Mouse (Mus musculus) NIH3T3 (cell line): ENCODE data around the gene Fuz.
"Not testable (repeated sequence)": the region's sequence is repeated elsewhere in the genome, so short reads cannot be mapped to it uniquely, and the experiment has no call there.

ENCODE experiments used
- DNase-seq: peaks from one replicate; pipeline ENCODE4 v3.0.0-alpha.2; 2012; ENCODE audit warnings: low read depth

Fuz gene

DNA sequence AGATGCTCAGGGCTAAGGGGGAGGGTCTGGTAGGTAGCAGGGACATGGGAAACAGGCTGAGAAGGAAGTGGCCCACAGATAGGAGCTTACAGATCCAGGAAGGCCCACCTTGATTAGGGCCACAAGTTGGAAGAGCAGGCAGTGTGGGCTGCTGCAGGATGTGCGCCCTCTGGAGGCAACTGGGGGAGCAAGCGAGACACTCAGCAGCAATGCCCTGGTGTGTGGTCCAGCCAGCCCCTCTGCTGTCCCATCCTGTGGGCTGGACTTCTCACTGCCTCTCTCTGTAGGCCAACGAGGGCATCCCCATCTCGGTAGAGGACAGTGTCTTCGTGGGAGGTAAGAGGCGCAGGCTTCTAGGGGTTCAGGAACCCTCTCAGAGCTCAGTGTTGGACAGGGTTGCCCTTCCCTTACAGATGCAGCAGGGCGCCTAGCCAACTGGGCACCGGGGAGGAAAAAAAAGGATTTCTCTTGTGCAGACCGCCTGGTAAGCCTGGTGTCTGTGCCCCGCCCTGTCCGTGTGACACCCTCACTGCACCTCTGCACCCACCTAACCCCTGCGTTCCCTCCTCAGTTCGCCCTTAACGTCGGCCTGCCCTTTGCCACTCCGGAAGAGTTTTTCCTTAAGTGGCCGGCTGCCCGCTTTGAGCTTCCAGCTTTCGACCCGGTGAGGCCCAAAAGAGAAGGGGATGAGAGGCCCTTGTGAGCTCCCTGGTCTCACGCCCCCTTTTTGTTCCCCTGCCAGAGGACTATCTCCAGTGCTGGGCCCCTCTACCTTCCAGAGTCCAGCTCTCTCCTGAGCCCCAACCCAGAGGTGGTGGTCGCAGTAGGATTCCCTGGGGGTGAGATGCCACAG is 35.1 kb upstream of the Fuz start:
- peak; percentile 84 for DNase-seq

DNA sequence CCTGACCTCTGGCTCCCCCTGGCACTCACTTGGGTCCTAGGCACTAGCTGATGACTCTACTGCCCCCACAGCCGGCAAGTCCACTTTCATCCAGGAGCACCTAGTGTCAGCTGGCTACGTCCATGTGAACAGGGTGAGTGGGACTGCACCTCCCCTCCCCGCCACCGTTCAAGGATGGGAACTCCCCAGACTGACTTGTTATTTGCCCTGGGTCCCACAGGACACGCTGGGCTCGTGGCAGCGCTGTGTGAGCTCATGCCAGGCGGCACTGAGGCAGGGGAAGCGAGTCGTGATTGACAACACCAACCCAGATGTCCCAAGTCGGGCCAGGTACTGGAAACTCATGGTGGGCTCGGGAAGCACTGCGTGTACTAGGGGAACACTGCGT is 34.5 kb upstream of the Fuz start:
- no peak for DNase-seq

DNA sequence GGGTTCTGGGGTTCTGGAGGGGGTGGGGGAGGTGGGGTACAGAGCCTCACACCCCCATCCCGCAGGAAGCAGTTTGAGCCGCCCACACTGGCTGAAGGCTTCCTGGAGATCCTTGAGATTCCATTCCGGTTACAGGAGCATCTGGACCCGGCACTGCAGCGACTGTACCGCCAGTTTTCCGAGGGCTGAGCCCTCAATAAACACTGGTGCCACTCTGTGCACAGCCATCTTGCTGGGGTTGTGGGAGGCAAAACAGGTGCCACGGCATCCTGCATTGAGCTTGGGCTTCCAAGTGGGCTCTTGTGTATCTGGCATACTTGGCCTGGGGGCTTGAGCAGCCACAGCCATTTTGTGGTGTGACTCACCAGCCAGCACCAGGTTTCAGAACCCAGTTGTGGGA is 33.4 kb upstream of the Fuz start:
- DNase-seq: no peak

DNA sequence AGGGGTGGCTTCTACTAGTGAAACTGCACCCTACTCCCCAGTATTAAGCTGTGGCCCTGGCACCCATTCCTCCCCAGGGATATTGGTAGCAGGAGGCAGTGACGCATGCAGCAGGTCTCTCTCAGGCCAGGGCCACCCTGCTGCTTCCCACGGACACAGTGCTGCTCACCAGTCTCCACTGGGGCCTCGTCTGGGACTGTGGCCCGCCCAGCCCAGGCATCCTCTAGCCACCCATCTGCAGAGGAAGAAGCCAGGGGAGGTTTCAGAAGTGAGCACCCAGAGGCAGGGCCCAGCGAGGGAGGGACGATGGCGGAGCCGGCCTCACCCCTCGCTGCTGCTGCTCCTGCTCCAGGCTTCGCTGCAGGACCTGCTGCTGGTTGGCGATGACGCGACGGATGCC is 32.7 kb upstream of the Fuz start:
- DNase-seq: no peak

DNA sequence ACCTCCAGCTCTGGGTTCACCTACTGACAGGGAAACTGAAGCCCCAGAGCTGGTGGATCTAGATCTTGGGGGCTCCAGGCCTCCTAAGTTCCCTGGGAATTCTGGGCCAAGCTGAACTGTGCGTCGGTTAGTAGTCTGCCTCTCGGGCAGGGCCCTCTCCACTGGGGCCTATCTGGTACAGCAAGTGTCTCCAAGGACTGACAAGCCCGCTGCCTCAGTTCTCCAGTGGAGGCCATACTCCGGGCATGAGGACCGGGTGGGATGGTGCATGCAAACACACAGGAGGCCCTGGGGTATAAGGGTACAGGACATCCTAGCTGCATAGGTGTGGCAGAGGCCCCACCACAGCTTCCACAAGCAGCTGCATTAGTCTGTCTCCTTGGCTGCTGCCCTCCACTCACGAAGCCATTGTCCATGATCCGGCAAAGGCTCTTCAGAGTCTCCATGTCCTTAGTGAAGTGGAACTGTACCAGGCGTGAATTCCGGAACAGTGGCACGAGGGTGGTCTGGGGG is 31.8 kb upstream of the Fuz start:
- DNase-seq: no peak

DNA sequence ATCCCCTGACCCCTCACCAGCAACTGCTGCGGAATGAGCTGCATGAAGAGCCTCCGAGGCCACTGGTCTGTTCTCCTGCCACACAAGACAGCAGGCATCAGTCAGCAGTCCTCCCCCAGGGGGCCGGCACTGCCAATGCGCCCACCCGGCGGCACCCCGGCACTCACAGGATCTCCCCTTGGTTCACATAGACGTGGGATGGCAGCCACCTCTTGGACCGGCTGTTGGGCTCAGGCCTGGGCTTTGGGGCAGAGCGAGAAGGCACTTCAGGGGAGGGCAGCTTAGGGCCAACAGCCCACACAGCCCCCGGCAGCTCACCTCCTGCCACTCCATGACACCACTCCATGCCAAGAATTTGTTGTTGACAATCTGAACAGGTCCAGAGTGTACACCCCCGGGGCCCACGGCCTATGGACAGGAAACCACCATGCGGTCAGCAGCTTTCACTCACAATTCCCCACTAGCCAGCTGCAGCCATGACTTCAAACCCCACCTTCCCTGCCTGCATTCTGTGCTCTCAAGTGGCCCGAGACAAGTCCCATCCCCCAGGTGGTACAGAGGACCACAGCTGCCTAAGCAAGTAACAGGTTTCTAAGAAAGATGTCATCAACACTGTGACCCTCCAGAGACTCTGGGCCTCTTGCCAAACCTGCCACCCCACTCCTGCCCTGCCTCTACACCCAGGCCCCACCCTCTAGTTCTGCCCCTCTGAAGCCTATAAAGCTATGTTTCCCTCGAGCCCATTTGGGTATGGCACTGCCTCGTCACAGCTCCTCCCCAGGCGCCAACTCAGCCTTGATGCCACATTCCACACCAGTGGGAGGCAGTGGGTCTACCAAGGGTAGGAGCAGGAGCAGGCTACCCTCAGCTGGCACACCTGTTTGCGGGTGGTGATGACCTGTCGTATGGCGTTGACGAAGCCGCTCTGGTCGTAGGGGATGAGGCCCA is 31.0 kb upstream of the Fuz start:
- DNase-seq: no peak

DNA sequence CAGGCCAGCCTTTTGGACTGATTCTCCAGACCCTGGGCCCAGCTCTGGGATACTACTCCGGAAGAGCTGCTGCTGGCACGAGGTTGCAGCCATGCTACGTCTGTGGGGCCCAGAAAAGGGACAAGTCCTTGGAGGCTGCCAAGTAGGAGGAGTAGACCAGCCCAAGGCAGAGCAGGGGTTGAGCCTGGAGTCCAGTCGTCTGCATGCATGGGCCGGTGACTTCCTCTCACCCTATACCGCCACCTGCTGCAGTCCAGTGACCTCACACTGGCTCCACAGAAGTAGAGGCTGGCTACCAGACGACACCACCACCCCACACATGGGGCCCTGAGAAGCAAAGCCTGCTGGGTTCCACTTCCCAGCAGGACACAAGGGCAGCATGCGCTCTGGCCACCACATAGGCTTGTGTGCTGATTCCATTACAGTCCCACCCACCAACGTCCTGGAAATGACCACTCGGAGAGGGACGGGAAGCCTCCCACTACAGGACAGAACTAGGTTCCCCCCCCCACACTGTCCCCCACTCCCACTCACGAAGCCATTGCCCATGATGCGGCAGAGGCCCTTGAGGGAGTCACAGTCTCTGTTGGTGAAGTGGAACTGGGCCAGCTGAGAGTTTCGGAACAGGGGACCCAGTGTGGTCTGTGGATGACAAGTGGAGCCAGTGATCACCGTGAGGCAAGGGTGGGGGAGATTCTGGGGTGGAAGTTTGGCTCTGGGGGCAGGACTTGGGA is 29.4 kb upstream of the Fuz start:
- peak; percentile 83 for DNase-seq

DNA sequence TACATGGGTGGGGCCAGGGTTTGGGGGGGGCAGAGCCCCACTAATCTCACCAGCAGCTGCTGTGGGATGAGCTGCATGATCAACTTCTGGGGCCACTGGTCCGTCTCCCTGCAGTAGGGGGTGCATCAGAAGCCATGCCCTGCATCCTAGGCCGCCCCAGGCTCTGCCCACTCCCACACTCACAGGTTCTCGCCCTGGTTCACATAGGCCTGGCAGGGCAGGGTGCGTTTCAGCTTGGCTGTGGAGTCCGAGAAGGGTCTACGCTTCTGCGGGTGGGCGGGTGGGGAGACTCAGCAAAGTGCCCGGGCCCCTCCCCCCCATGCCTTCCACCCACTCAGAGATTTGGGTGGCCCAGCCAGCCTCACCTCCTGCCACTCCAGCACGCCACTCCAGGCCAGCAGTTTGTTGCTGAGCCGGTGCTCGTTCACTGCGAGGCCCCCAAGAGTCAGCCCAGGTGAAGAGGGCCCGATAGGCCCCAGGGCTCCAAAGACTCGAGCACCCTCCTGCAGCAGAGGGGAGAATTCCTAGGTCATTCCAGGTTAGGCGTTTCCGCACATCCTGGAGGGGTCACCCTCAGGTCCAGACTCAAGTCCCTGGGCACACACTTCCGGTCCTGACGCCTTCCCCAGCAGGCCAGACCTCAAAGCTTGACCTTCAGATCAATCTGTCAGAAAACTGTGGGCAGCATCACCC is 28.7 kb upstream of the Fuz start:
- no peak for DNase-seq

DNA sequence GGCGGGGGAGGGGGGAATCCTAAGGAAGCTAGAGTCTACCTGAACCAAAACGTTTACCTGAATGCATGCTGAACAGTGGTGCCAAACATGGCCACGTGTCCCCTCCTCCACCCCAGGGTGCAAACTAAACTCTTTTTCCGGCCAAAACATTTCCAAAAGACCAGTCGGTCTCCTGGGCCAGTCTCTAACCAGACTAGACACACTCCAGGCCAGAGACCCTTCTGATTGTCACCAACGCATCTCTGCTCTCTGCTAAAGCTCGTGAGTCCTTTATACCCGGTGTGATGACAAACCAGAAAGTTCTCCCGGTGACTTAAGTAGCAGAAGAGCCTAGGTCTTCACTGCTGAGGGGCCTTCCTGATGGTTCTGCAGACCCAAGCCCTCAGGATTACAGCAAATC is 28.1 kb upstream of the Fuz start:
- no peak for DNase-seq

DNA sequence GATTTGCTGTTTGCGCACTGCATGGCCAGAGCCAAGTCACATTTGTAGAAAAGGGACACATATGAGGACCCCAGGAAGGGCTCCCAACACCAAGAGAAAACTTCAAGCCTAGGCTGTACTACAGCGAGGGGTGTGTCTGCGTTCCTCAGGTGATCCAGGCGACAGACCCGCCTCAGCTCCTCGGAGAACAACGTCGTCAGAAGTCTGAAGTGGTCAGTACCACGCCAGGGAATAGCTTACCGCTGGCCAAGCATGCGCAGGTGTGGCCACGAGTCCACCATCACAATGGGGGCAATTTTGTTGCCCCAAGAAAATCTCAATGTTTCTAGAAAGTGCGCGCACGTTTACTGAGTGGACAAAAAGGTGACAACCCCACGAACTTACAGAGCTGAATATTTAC is 27.4 kb upstream of the Fuz start:
- no peak for DNase-seq

DNA sequence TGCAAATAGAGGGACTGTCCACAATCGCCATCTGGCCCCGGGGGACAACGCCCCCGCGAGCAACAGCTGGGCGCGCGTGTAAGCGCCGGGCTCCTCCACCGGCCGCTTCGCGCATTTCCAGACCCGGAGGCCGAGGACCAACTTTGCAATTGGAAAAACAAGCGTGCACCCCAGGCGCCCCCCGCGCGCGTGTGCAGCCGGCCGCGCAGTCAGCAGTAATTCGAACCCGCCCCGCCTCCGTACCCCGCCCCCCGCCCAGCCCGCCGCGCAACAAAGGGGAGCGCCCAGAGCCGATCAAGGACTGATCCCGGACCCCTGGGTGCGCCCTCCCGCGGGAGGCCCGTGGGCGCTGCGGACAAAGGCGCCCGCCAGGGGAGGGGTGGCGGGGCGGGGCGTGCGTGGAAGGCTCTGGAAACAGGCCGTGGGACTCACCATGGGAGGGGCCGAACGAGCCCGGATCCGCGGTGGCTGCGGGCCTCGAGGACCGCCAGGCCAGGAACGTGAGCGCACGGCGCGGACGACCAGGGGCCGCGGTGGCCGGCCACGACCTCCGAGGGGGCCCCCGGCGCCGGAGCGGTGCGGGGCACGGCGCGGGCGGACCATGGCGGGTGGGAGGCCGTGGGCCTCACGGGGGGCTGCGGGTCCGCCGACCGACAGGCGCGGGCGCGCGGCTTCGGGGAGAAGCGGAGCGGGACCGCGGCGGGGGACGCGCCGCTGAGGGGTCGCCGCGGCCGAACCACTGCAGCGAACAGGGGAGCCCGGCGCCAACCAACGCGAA is 26.8 kb upstream of the Fuz start:
- DNase-seq: peak; percentile 84

DNA sequence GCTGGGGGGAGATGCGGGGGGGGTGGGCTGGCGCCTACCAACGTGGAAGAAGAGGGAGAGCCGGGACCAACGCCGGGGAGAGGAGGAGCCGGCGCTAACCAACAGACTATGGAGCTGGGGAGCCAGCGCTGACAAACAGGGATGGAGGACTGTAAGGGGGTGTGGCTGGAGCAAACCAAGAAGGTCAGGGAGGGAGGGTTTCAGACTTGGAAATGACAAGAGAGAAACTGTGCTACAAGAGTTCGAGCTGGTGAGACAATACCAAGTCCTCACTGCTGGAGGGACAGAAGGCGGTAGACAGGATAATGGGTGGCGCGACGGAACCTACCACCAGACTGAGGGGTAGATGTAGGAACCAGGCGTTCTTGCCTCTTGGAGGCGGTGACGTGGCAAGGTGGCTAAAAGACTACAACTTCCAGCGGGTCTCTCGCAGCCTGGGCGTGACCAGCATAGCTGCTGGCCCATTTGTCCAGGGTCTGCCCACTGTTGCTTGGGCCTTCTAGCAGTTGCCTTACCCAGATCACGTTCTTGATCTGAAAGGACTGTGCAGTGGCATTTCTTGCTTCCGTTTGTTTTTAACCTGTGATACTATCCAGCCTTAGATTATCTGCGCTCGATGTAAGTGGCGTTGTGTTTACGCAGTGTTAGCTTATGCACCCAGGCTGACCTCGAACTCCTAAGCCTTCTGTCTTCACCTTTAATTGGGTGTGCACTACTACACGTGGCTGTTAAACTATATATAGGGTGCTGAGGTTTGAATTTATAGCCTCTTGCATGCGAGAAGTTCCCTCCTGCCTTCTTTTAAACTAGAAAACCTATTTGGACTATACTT is 26.0 kb upstream of the Fuz start, which contains the start of gene Ptov1:
Gene Ptov1, minus strand, starts transcription at position 92 of the 832 bp plus-strand sequence.
- peak; percentile 97 for DNase-seq

DNA sequence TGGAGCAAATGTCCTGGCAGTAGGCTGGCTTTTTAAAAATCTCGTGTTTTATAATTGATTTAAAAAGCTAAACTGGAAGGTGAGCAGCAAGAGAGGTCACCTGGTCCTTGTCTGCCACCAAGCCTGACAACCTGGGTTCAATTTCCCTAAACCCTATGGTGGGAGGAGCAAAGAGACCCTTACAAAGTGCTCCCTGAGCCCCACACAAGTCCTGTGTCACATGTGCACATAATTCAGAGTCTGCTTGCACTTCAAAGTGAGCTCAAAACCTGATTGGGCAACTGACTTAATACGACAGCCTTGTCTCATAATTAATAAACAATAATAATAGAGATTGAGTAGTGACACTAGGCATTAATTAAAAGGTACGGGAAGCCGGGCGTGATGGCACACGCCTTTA is 25.3 kb upstream of the Fuz start:
- no peak for DNase-seq

DNA sequence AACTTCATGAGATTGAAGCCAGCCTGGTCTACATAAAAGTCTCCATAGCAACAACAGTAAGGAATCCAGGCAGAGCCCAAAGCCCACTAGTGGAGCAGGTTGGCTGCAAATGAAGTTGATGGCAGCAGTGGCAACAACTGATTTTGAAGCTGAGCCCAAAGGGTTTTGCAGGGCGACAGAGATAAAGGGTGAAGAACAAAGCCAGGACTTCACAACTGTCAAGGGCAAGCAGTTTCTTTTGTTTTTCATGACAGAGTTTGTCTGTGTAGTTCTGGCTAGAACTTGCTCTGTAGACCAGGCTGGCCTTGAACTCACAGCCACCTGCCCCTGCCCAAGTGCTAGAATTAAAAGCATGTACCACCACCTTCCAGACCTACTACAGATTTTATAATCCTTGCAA is 24.7 kb upstream of the Fuz start:
- DNase-seq: no peak

DNA sequence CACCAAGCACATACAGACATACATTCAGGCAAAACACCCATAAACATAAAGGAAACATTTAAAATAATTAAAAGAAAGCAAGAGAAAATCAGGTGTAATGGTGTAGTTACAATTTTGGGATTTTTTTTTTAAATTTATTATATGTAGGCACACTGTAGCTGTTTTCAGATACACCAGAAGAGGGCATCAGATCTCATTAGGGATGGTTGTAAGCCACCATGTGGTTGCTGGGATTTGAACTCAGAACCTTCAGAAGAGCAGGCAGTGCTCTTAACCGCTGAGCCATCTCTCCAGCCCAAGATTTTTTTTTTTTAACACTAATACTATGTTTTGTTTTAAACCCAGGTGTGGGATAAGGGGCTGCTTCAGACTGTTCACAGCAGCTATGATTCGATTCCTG is 24.1 kb upstream of the Fuz start:
- not testable (repeated sequence) for DNase-seq

DNA sequence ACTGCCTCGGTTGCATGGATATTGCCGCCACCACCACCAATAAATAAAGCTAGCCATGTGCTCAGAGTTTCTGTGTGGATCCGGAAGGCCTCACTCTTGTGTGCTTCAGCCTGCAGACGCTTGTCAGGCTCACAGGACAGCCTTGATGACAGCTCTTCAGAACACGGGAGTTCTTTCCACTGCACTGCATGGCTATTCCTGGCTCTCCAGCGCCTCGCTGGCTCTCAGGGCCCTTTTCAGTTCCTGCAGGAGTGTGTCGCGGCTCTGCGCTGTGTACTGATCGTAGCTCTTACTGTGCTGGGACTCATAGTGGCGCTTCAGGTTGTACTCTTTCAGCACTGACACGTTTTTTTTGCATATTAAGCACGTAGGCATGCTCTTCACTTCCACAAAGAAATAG is 18.0 kb upstream of the Fuz start:
- no peak for DNase-seq

DNA sequence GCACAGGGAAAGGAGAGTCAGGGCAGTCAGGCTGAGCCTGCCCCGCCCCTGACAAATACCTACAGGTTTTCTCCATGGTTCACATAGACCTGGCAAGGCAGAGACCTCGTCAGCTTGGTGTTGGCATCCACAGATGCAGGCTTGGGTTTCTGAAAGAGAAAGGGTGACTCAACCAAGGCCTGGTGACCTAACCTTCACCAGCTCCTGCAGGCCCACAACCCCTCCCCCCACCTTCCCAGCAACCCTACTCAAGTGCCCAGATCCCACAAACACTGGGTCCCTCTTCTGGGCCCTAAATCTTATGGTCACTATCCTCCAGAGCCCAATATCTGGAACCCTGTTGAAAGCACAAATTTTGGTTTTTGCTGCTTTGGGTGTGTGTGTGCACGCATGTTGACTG is 12.8 kb upstream of the Fuz start:
- no peak for DNase-seq

DNA sequence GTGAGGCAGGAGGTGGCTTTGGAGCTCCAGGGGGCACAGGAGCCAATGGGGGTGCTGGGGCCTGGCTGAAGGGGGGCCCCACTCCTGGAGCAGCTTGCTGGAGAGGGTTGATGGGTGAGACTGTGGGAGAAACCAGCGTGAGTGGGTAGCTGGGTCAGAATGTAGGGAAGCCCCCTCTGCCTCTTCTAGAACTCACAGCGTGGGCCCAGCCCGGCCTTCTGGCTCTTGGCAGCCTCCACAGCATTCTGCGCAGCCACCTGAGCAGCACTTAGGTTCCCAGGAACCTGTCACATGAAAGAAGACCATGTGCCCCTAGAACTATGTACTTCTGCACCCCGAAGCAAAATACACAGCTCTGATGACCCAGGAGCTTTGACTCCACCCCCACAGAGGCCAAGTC is 11.2 kb upstream of the Fuz start:
- DNase-seq: no peak

DNA sequence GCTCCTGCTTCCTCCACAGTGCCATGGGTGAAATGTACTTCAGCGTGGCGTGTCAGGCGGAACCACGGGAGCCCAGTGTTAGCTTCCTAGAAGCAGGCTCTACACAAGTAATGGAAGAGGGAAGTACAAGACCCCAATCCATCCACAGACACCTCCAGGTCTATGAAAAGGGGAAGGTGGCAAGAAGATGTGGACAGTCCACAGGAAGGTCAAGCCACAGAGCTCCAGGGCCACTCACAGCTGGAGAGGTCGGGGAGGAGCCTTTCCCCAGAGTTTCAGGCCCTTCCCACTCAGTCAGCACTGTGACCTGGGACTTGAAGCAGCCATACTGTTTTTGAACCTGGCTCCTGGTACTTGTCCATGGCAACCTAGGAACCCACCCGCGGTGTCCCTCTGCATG is 8.9 kb upstream of the Fuz start:
- DNase-seq: no peak
